Mouse (Mus musculus) heart, postnatal 0 days (tissue): ENCODE measurements around the gene Palm. TPM values are rescaled to one million over a fixed set of nuclear protein-coding genes. Genes with fewer than 3 reads are reported as not detected.

Experiments used
- ATAC-seq: fragments of 200-750 bp; cut with Nextera tagmentation; 2 replicates; pipeline ENCODE4 v1.8.0; 2017; ENCODE audit warnings: low read depth, moderate number of reproducible peaks, moderate library complexity; ENCODE audit not compliant: insufficient read depth
- DNase-seq: peaks from one replicate; pipeline ENCODE4 v3.0.0-alpha.2; 2016; ENCODE audit warnings: low spot score
- H3K27ac ChIP-seq: fragments of 300-500 bp; sonication (generic); 2 replicates; pipeline ENCODE4 v1.5.1; 2014; ENCODE audit warnings: low read depth, mild to moderate bottlenecking
- H3K27me3 ChIP-seq: fragments of 300-500 bp; sonication (generic); 2 replicates; pipeline ENCODE4 v1.6.1; 2014; ENCODE audit warnings: low read length, mixed read lengths; ENCODE audit not compliant: control insufficient read depth, insufficient read depth
- H3K36me3 ChIP-seq: fragments of 300-500 bp; sonication (generic); replicated peaks from 2 replicates; pipeline ENCODE4 v1.6.1; 2014; ENCODE audit warnings: low read length, mixed read lengths; ENCODE audit not compliant: control insufficient read depth, insufficient read depth
- H3K4me1 ChIP-seq: fragments of 300-500 bp; sonication (generic); 2 replicates; pipeline ENCODE4 v1.6.1; 2014; ENCODE audit warnings: antibody characterized with exemption; ENCODE audit not compliant: control insufficient read depth, insufficient read depth
- H3K4me2 ChIP-seq: fragments of 300-500 bp; sonication (generic); 2 replicates; pipeline ENCODE4 v1.6.1; 2014; ENCODE audit warnings: low read depth, mild to moderate bottlenecking, low read length, moderate library complexity
- H3K4me3 ChIP-seq: fragments of 300-500 bp; sonication (generic); 2 replicates; pipeline ENCODE4 v1.5.1; 2014; ENCODE audit warnings: low read depth, low read length
- H3K9ac ChIP-seq: fragments of 300-500 bp; sonication (generic); replicated peaks from 2 replicates; pipeline ENCODE4 v1.6.1; 2014; ENCODE audit warnings: low read depth, low read length, mixed read lengths
- H3K9me3 ChIP-seq: fragments of 300-500 bp; sonication (generic); replicated peaks from 2 replicates; pipeline ENCODE4 v1.6.1; 2016; ENCODE audit warnings: low read length; ENCODE audit not compliant: control insufficient read depth
- CTCF ChIP-seq: IDR thresholded peaks from 2 replicates; pipeline ENCODE4 v1.5.1; 2016; ENCODE audit warnings: antibody characterized with exemption, control low read depth, low read depth
- EP300 ChIP-seq: IDR thresholded peaks from 2 replicates; pipeline ENCODE4 v1.6.1; 2016; ENCODE audit warnings: antibody characterized with exemption, low read depth
- WGBS: fragments of 180-500 bp; shearing (Covaris S2); extraction: QIAGEN DNeasy Blood & Tissue Kit; methylation state at CpG from one replicate; pipeline ENCODE4 v1.1.7; 2014; 5-methylcytosine and 5-hydroxymethylcytosine counted together
- microRNA-seq: library from miRNA; unstranded; fragments of <30 nt; microRNA quantifications from one replicate; pipeline ENCODE4, GENCODE M21; 2016
- polyA plus RNA-seq: library from polyadenylated mRNA; unstranded; fragments of >200 nt; fragmentation: Nextera tagmentation; extraction: Ambion mirVana; gene quantifications from 2 replicates; pipeline ENCODE4 v1.2.1, GENCODE M21; 2015
- total RNA-seq: library from RNA; depleted of rRNA; stranded (reverse); fragments of >200 nt; gene quantifications from 2 replicates; pipeline ENCODE4 v1.2.3, GENCODE M21; 2014; ENCODE audit warnings: low replicate concordance; rRNA removed

Palm gene
- total and polyA plus RNA-seq, 2 experiments from 2014 or later: 44.0 to 52.3 TPM

DNA sequence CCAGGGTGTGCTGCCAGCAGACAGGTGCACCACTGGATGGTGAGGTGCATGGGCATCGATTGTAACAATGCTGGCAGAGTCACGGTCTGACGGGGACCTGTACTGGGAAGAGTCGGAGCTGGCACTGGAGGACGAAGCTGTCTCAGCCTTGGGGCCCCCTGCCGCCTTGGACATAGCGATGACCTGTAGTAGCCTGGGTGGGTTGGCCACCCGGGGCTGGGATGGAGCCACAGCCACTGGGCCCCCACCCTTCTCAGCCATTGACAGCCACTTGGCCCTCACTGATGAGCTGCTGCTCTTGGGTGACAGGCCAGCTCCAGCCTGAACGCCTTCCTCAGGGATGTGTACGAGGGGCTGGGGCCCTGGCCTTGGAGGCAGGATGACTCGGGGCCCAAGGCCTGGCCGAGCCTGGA lies 71.8 kb downstream of the Palm start:
- no peak overlapping the region for H3K27ac ChIP-seq
- TF ChIP-seq EP300 (no peak), CTCF (no peak)

DNA sequence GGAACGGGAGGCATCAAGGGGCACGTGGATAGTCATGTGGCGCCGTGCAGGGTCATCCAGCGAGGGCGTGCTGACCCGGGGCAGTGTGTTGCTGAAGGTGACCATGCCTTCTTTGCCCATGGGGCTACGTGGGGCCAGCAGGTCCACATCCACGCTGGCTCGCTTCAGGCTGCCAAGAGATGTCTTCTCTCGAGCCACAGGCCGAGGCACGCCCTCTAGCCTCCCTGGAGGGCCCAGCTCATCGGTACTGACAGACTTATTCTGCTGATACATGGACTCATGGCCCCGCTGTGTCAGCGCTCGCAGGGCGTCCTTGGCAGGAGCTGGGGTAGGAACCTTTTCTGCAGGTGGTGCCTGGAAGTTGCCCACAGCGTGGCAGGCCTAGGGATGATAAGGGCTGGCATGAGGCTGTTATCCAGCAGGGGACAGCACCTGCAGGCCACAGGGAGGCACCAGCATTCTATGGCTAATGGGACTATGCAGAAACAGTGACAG lies 72.5 kb downstream of the Palm start:
- Histone ChIP-seq H3K4me3 (no peak overlapping the region), H3K9me3 (no peaks in the 10 kb centered on the region), H3K36me3 (peaks cover 36% of the 10 kb centered on the region), H3K9ac (no peak overlapping the region), H3K4me1 (no peaks in the 10 kb centered on the region), H3K4me2 (no peak overlapping the region), H3K27ac (no peak overlapping the region), H3K27me3 (no peaks in the 10 kb centered on the region)
- TF ChIP-seq CTCF: peak; percentile 49
- TF ChIP-seq EP300: no peak
- WGBS: 41% methylated on average over 19 of the region's 19 CpGs
- DNase-seq (peak; percentile 36), ATAC-seq (peak; percentile 51)

More for the DNA sequence above, 71.8 kb downstream of the Palm start:
- Histone ChIP-seq H3K4me3 (no peak overlapping the region), H3K4me1 (no peaks in the 10 kb centered on the region), H3K4me2 (no peak overlapping the region), H3K36me3 (peaks cover 42% of the 10 kb centered on the region), H3K27me3 (no peaks in the 10 kb centered on the region), H3K9me3 (no peaks in the 10 kb centered on the region), H3K9ac (no peak overlapping the region)
- 42% methylated on average over 12 of the region's 12 CpGs for WGBS
- no peak for DNase-seq
- no peak; the same call in 1 of the 2 replicates for ATAC-seq

DNA sequence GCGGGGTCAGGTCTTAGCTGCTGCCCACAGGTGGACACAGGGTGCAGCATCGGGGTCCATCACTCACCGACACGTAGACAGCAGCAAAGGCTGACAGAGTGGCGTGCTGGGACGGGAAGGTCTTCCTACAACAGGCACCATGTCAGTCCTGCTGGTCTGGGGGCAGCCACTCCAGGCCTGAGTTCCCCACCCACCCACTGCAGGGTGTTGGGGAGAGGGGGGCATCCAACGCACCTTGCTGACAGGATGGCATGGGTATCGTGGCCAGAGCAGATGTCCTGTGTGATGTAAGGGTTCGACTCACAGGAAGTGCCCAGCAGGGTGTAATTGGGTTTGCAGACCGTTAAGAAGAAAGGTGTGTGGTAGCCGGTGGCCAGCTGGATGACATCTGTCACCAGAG lies 73.2 kb downstream of the Palm start:
- ATAC-seq (no peak), DNase-seq (no peak)
- no peaks in the 10 kb centered on the region for H3K9me3 ChIP-seq
- TF ChIP-seq CTCF: no peak
- TF ChIP-seq EP300: no peak
- H3K27me3 ChIP-seq: no peaks in the 10 kb centered on the region
- H3K4me2 ChIP-seq: no peak overlapping the region
- H3K4me3 ChIP-seq: no peak overlapping the region
- no peaks in the 10 kb centered on the region for H3K4me1 ChIP-seq
- WGBS: 80% methylated on average over 11 of the region's 11 CpGs
- H3K27ac ChIP-seq: no peak overlapping the region
- H3K36me3 ChIP-seq: peaks cover 28% of the 10 kb centered on the region
- H3K9ac ChIP-seq: no peak overlapping the region

Small RNA genes within 50 kb of the gene (microRNA-seq; reads per million reads assigned to microRNA genes)
- not detected for gene Mir6910

Other genes starting within 250 kb of the Palm start
Only the 30 nearest of the 34 such genes appear.
- gene C2cd4c, start 179.5 kb upstream of the Palm start, total RNA-seq: not detected in 2 replicates
- not detected in 2 replicates for gene C2cd4c, start 179.5 kb upstream of the Palm start, polyA plus RNA-seq
- gene Shc2, start 155.7 kb upstream of the Palm start, total RNA-seq: 2.7 and 3.1 TPM in 2 replicates
- gene Shc2, start 155.7 kb upstream of the Palm start, polyA plus RNA-seq: 1.1 and 1.2 TPM in 2 replicates
- not detected in 2 replicates for gene Odf3l2, start 147.8 kb upstream of the Palm start, total RNA-seq
- not detected in 2 replicates for gene Odf3l2, start 147.8 kb upstream of the Palm start, polyA plus RNA-seq
- not detected in 2 replicates for gene Madcam1, start 129.0 kb upstream of the Palm start, total RNA-seq
- 1.3 and 1.4 TPM in 2 replicates for gene Madcam1, start 129.0 kb upstream of the Palm start, polyA plus RNA-seq
- 19.7 and 28.3 TPM in 2 replicates for gene Tpgs1, start 124.2 kb upstream of the Palm start, total RNA-seq
- gene Tpgs1, start 124.2 kb upstream of the Palm start, polyA plus RNA-seq: 43.6 and 45.3 TPM in 2 replicates
- gene Cdc34, start 111.4 kb upstream of the Palm start, total RNA-seq: 162 and 183 TPM in 2 replicates
- 115 and 120 TPM in 2 replicates for gene Cdc34, start 111.4 kb upstream of the Palm start, polyA plus RNA-seq
- gene Gzmm, start 104.6 kb upstream of the Palm start, total RNA-seq: 2.4 and 2.5 TPM in 2 replicates
- gene Gzmm, start 104.6 kb upstream of the Palm start, polyA plus RNA-seq: 2.1 and 2.8 TPM in 2 replicates
- gene Bsg, start 89.1 kb upstream of the Palm start, total RNA-seq: 1,449 and 1,606 TPM in 2 replicates
- gene Bsg, start 89.1 kb upstream of the Palm start, polyA plus RNA-seq: 1,256 and 1,260 TPM in 2 replicates
- 3.5 and 5.5 TPM in 2 replicates for gene Hcn2, start 76.9 kb upstream of the Palm start, total RNA-seq
- 0.40 and 0.45 TPM in 2 replicates for gene Hcn2, start 76.9 kb upstream of the Palm start, polyA plus RNA-seq
- gene Polrmt, start 47.0 kb upstream of the Palm start, total RNA-seq: 36.9 and 56.2 TPM in 2 replicates
- 25.1 and 26.3 TPM in 2 replicates for gene Polrmt, start 47.0 kb upstream of the Palm start, polyA plus RNA-seq
- gene Fgf22, start 38.5 kb upstream of the Palm start, total RNA-seq: not detected in 2 replicates
- 0.14 TPM in 1 of 2 replicates, not detected in the other for gene Fgf22, start 38.5 kb upstream of the Palm start, polyA plus RNA-seq
- 38.6 and 67.5 TPM in 2 replicates for gene Rnf126, start 26.6 kb upstream of the Palm start, total RNA-seq
- gene Rnf126, start 26.6 kb upstream of the Palm start, polyA plus RNA-seq: 35.9 and 37.6 TPM in 2 replicates
- 21.4 and 28.0 TPM in 2 replicates for gene Fstl3, start 16.3 kb upstream of the Palm start, total RNA-seq
- 13.2 and 13.7 TPM in 2 replicates for gene Fstl3, start 16.3 kb upstream of the Palm start, polyA plus RNA-seq
- gene Prss57, start 2.6 kb upstream of the Palm start, total RNA-seq: 1.3 and 1.4 TPM in 2 replicates
- gene Prss57, start 2.6 kb upstream of the Palm start, polyA plus RNA-seq: not detected in 2 replicates
- not detected in 2 replicates for gene Misp, start 27.4 kb downstream of the Palm start, total RNA-seq
- gene Misp, start 27.4 kb downstream of the Palm start, polyA plus RNA-seq: 0.08 and 0.41 TPM in 2 replicates
- 186 and 196 TPM in 2 replicates for gene Ptbp1, start 60.9 kb downstream of the Palm start, total RNA-seq
- 39.8 and 40.4 TPM in 2 replicates for gene Ptbp1, start 60.9 kb downstream of the Palm start, polyA plus RNA-seq
- gene Prtn3, start 80.9 kb downstream of the Palm start, total RNA-seq: not detected in 2 replicates
- gene Prtn3, start 80.9 kb downstream of the Palm start, polyA plus RNA-seq: 0.70 and 0.74 TPM in 2 replicates
- gene Plppr3, start 81.1 kb downstream of the Palm start, total RNA-seq: 3.2 and 5.9 TPM in 2 replicates
- 2.5 and 3.0 TPM in 2 replicates for gene Plppr3, start 81.1 kb downstream of the Palm start, polyA plus RNA-seq
- not detected in 2 replicates for gene Elane, start 92.7 kb downstream of the Palm start, total RNA-seq
- gene Elane, start 92.7 kb downstream of the Palm start, polyA plus RNA-seq: not detected in 2 replicates
- gene Cfd, start 97.3 kb downstream of the Palm start, total RNA-seq: 0.19 TPM in 1 of 2 replicates, not detected in the other
- 0.22 TPM in 1 of 2 replicates, not detected in the other for gene Cfd, start 97.3 kb downstream of the Palm start, polyA plus RNA-seq
- 64.7 and 77.6 TPM in 2 replicates for gene Med16, start 115.4 kb downstream of the Palm start, total RNA-seq
- 30.9 and 36.2 TPM in 2 replicates for gene Med16, start 115.4 kb downstream of the Palm start, polyA plus RNA-seq
- not detected in 2 replicates for gene Gm26602, start 117.3 kb downstream of the Palm start, total RNA-seq
- 4.0 and 6.0 TPM in 2 replicates for gene Gm26602, start 117.3 kb downstream of the Palm start, polyA plus RNA-seq
- not detected in 2 replicates for gene Kiss1r, start 123.4 kb downstream of the Palm start, total RNA-seq
- gene Kiss1r, start 123.4 kb downstream of the Palm start, polyA plus RNA-seq: 0.45 and 0.57 TPM in 2 replicates
- gene R3hdm4, start 127.6 kb downstream of the Palm start, total RNA-seq: 40.9 and 58.4 TPM in 2 replicates
- 104 and 107 TPM in 2 replicates for gene R3hdm4, start 127.6 kb downstream of the Palm start, polyA plus RNA-seq
- 5.3 and 5.6 TPM in 2 replicates for gene Arid3a, start 133.5 kb downstream of the Palm start, total RNA-seq
- 0.65 and 0.77 TPM in 2 replicates for gene Arid3a, start 133.5 kb downstream of the Palm start, polyA plus RNA-seq
- 29.3 and 51.5 TPM in 2 replicates for gene Wdr18, start 166.6 kb downstream of the Palm start, total RNA-seq
- gene Wdr18, start 166.6 kb downstream of the Palm start, polyA plus RNA-seq: 54.3 and 58.4 TPM in 2 replicates
- not detected in 2 replicates for gene Grin3b, start 177.1 kb downstream of the Palm start, total RNA-seq
- 0.29 and 0.34 TPM in 2 replicates for gene Grin3b, start 177.1 kb downstream of the Palm start, polyA plus RNA-seq
- 162 and 182 TPM in 2 replicates for gene Tmem259, start 190.8 kb downstream of the Palm start, total RNA-seq
- gene Tmem259, start 190.8 kb downstream of the Palm start, polyA plus RNA-seq: 18.0 and 18.1 TPM in 2 replicates
- gene Cnn2, start 195.0 kb downstream of the Palm start, total RNA-seq: 142 and 158 TPM in 2 replicates
- 126 and 149 TPM in 2 replicates for gene Cnn2, start 195.0 kb downstream of the Palm start, polyA plus RNA-seq
- gene Abca7, start 202.9 kb downstream of the Palm start, total RNA-seq: 10.4 and 11.4 TPM in 2 replicates
- gene Abca7, start 202.9 kb downstream of the Palm start, polyA plus RNA-seq: 1.9 TPM in 2 replicates